Mouse (Mus musculus) midbrain, embryonic 12.5 days (tissue): Measurements from ENCODE around the gene Kcnq4. TPM values are rescaled to one million over a fixed set of nuclear protein-coding genes. Genes with fewer than 3 reads are reported as not detected.
A peak's percentile ranks its signal among the peaks of the same experiment; 100 is the strongest.

Experiments
- ATAC-seq: fragments of 200-750 bp; cut with Nextera tagmentation; 2 replicates; pipeline ENCODE4 v1.8.0; 2017; ENCODE audit warnings: low read depth, moderate TSS enrichment, moderate library complexity; ENCODE audit not compliant: low FRiP score
- H3K27ac ChIP-seq: fragments of 300-500 bp; sonication (generic); replicated peaks from 2 replicates; pipeline ENCODE4 v1.5.1; 2016; ENCODE audit warnings: mild to moderate bottlenecking
- H3K27me3 ChIP-seq: fragments of 300-500 bp; sonication (generic); 2 replicates; pipeline ENCODE4 v1.6.1; 2016; ENCODE audit warnings: mild to moderate bottlenecking
- H3K36me3 ChIP-seq: fragments of 300-500 bp; sonication (generic); 2 replicates; pipeline ENCODE4 v1.6.1; 2016
- H3K4me1 ChIP-seq: fragments of 300-500 bp; sonication (generic); 2 replicates; pipeline ENCODE4 v1.6.1; 2016
- H3K4me2 ChIP-seq: fragments of 300-500 bp; sonication (generic); replicated peaks from 2 replicates; pipeline ENCODE4 v1.6.1; 2016; ENCODE audit warnings: mild to moderate bottlenecking, moderate library complexity
- H3K4me3 ChIP-seq: fragments of 300-500 bp; sonication (generic); 2 replicates; pipeline ENCODE4 v1.5.1; 2016; ENCODE audit warnings: mild to moderate bottlenecking
- H3K9ac ChIP-seq: fragments of 300-500 bp; sonication (generic); replicated peaks from 2 replicates; pipeline ENCODE4 v1.6.1; 2016; ENCODE audit warnings: mild to moderate bottlenecking, moderate library complexity
- H3K9me3 ChIP-seq: fragments of 300-500 bp; sonication (generic); 2 replicates; pipeline ENCODE4 v1.6.1; 2016; ENCODE audit warnings: mild to moderate bottlenecking
- whole genome bisulfite sequencing: fragments of 180-500 bp; shearing (Covaris S2); methylation state at CpG from one replicate; pipeline ENCODE4 v1.1.7; 2016; 5-methylcytosine and 5-hydroxymethylcytosine counted together
- polyA plus RNA-seq: library from polyadenylated mRNA; unstranded; fragments of >200 nt; fragmentation: Nextera tagmentation; extraction: Ambion mirVana; gene quantifications from 2 replicates; pipeline ENCODE4 v1.2.1, GENCODE M21; 2016

The Kcnq4 gene
- polyA plus RNA-seq, 1 experiment from 2014 or later = 3.7 TPM

- Histone ChIP-seq H3K4me2 (peak overlapping the region; percentile 96), H3K9me3 (no peaks in the 10 kb centered on the region), H3K4me1 (peaks cover 16% of the 10 kb centered on the region), H3K27ac (no peak overlapping the region), H3K36me3 (no peaks in the 10 kb centered on the region), H3K9ac (peak overlapping the region; percentile 54), H3K27me3 (peaks cover 67% of the 10 kb centered on the region), H3K4me3 (peak overlapping the region; percentile 54)
- 11% methylated on average over 10 of the region's 10 CpGs for WGBS
- ATAC-seq = no peak
These were observed 80.9 kb downstream of the Kcnq4 start for GRCm38 (mm10) chr4:120667555-120667954.

- WGBS = under 1% methylated on average over 50 of the region's 50 CpGs
- H3K4me3 ChIP-seq = peak overlapping the region; percentile 54
- H3K9me3 ChIP-seq = no peaks in the 10 kb centered on the region
- peak overlapping the region; percentile 54 for H3K9ac ChIP-seq
- ATAC-seq = peak; percentile 71
- no peaks in the 10 kb centered on the region for H3K36me3 ChIP-seq
- H3K4me1 ChIP-seq = peaks cover 16% of the 10 kb centered on the region
- no peak overlapping the region for H3K27ac ChIP-seq
- H3K27me3 ChIP-seq = peaks cover 64% of the 10 kb centered on the region
- H3K4me2 ChIP-seq = peak overlapping the region; percentile 96
These were observed 81.3 kb downstream of the Kcnq4 start for GRCm38 (mm10) chr4:120667045-120667501.

GRCm38 (mm10) chr4:120666358-120667024 lies 81.9 kb downstream of the Kcnq4 start, which contains the start of gene Cited4:
Gene Cited4, plus strand, starts transcription at chr4:120666572.
- Histone ChIP-seq H3K4me2 (peak within 1 kb of the TSS; percentile 96), H3K9ac (peak within 1 kb of the TSS; percentile 54), H3K9me3 (no peaks in the 10 kb centered on the region), H3K4me3 (peak within 1 kb of the TSS; percentile 54), H3K27ac (no peak within 1 kb of the TSS), H3K36me3 (no peaks in the 10 kb centered on the region), H3K4me1 (peaks cover 16% of the 10 kb centered on the region), H3K27me3 (peaks cover 58% of the 10 kb centered on the region)
- WGBS = under 1% methylated on average over 50 of the region's 50 CpGs
- ATAC-seq = peak; percentile 90

- H3K27me3 ChIP-seq = peaks cover 52% of the 10 kb centered on the region
- H3K9me3 ChIP-seq = no peaks in the 10 kb centered on the region
- WGBS = 65% methylated on average over 7 of the region's 7 CpGs
- H3K4me2 ChIP-seq = no peak overlapping the region
- ATAC-seq = no peak
- H3K9ac ChIP-seq = no peak overlapping the region
- no peak overlapping the region for H3K4me3 ChIP-seq
- no peaks in the 10 kb centered on the region for H3K36me3 ChIP-seq
- H3K27ac ChIP-seq = no peak overlapping the region
- H3K4me1 ChIP-seq = peaks cover 16% of the 10 kb centered on the region
These were observed 82.6 kb downstream of the Kcnq4 start for GRCm38 (mm10) chr4:120665782-120666181.

- Histone ChIP-seq H3K9me3 (no peaks in the 10 kb centered on the region), H3K4me2 (no peak overlapping the region), H3K27ac (no peak overlapping the region), H3K36me3 (no peaks in the 10 kb centered on the region), H3K27me3 (peaks cover 46% of the 10 kb centered on the region), H3K9ac (no peak overlapping the region), H3K4me1 (peaks cover 16% of the 10 kb centered on the region), H3K4me3 (no peak overlapping the region)
- WGBS = 46% methylated on average over 4 of the region's 4 CpGs
- ATAC-seq = no peak
These were observed 83.2 kb downstream of the Kcnq4 start for GRCm38 (mm10) chr4:120665144-120665700.

- no peaks in the 10 kb centered on the region for H3K9me3 ChIP-seq
- H3K27ac ChIP-seq = no peak overlapping the region
- no peak for ATAC-seq
- no peak overlapping the region for H3K9ac ChIP-seq
- H3K4me1 ChIP-seq = peaks cover 16% of the 10 kb centered on the region
- H3K27me3 ChIP-seq = peaks cover 44% of the 10 kb centered on the region
- no peak overlapping the region for H3K4me3 ChIP-seq
- 86% methylated on average over 2 of the region's 2 CpGs for WGBS
- no peaks in the 10 kb centered on the region for H3K36me3 ChIP-seq
- H3K4me2 ChIP-seq = no peak overlapping the region
These were observed 83.8 kb downstream of the Kcnq4 start for GRCm38 (mm10) chr4:120664601-120665000.

GRCm38 (mm10) chr4:120660485-120660884 lies 87.9 kb downstream of the Kcnq4 start:
- no peaks in the 10 kb centered on the region for H3K36me3 ChIP-seq
- H3K9ac ChIP-seq = no peak overlapping the region
- H3K27me3 ChIP-seq = peaks cover 13% of the 10 kb centered on the region
- ATAC-seq = no peak
- H3K4me2 ChIP-seq = no peak overlapping the region
- H3K27ac ChIP-seq = no peak overlapping the region
- H3K4me1 ChIP-seq = no peaks in the 10 kb centered on the region
- WGBS = 74% methylated on average over 4 of the region's 4 CpGs
- H3K4me3 ChIP-seq = no peak overlapping the region
- H3K9me3 ChIP-seq = no peaks in the 10 kb centered on the region

- WGBS = 83% methylated on average over 8 of the region's 8 CpGs
- no peak overlapping the region for H3K27ac ChIP-seq
- H3K36me3 ChIP-seq = no peaks in the 10 kb centered on the region
- H3K4me2 ChIP-seq = no peak overlapping the region
- no peak overlapping the region for H3K9ac ChIP-seq
- no peaks in the 10 kb centered on the region for H3K9me3 ChIP-seq
- ATAC-seq = no peak
- no peak overlapping the region for H3K4me3 ChIP-seq
- peaks cover 27% of the 10 kb centered on the region for H3K27me3 ChIP-seq
- no peaks in the 10 kb centered on the region for H3K4me1 ChIP-seq
These were observed 92.5 kb downstream of the Kcnq4 start for GRCm38 (mm10) chr4:120655898-120656297.

- peak overlapping the region; percentile 95 for H3K4me2 ChIP-seq
- no peaks in the 10 kb centered on the region for H3K36me3 ChIP-seq
- WGBS = 26% methylated on average over 7 of the region's 7 CpGs
- H3K9me3 ChIP-seq = no peaks in the 10 kb centered on the region
- H3K27ac ChIP-seq = no peak overlapping the region
- H3K4me3 ChIP-seq = peak overlapping the region; percentile 56
- H3K27me3 ChIP-seq = peaks cover 55% of the 10 kb centered on the region
- peak overlapping the region; percentile 63 for H3K9ac ChIP-seq
- ATAC-seq = no peak
- H3K4me1 ChIP-seq = peaks cover 11% of the 10 kb centered on the region
These were observed 98.2 kb downstream of the Kcnq4 start for GRCm38 (mm10) chr4:120650208-120650592.

- H3K9ac ChIP-seq = peak overlapping the region; percentile 63
These were observed 98.8 kb downstream of the Kcnq4 start for GRCm38 (mm10) chr4:120649369-120650207.

More at GRCm38 (mm10) chr4:120649369-120650207, 98.8 kb downstream of the Kcnq4 start:
- WGBS = 4% methylated on average over 55 of the region's 55 CpGs
- H3K4me3 ChIP-seq = peak overlapping the region; percentile 56
- no peak overlapping the region for H3K27ac ChIP-seq
- no peaks in the 10 kb centered on the region for H3K36me3 ChIP-seq
- H3K9me3 ChIP-seq = no peaks in the 10 kb centered on the region
- ATAC-seq = peak; percentile 86
- H3K4me2 ChIP-seq = peak overlapping the region; percentile 95
- H3K27me3 ChIP-seq = peaks cover 51% of the 10 kb centered on the region
- peaks cover 11% of the 10 kb centered on the region for H3K4me1 ChIP-seq
